Mouse (Mus musculus) liver, adult 2 months (tissue): Measurements from ENCODE around the gene Slamf9.

Experiments used
- CTCF ChIP-seq: fragments of 200-500 bp; IDR thresholded peaks from 2 replicates; pipeline ENCODE4 v1.5.1; 2011; ENCODE audit warnings: low read depth, low read length, control low read depth
- POLR2A ChIP-seq: fragments of 200-500 bp; IDR thresholded peaks from 2 replicates; pipeline ENCODE4 v1.6.1; 2011; ENCODE audit warnings: low read length, control low read depth; ENCODE audit not compliant: insufficient read depth; ENCODE audit errors: extremely low read depth

- TF ChIP-seq CTCF (no peak), POLR2A (no peak)
Observed at GRCm38 (mm10) chr1:172484236-172484635, 9.1 kb downstream of the Slamf9 start.
